Mouse (Mus musculus): ENCODE data around the gene Sestd1.

Sestd1 gene

GRCm38 (mm10) chr2:77206951-77207350 lies 73.4 kb downstream of the Sestd1 start:
- DNase-seq = no peak

- no peak for DNase-seq
Measured at GRCm38 (mm10) chr2:77203916-77204315, 76.5 kb downstream of the Sestd1 start.

- DNase-seq = no peak
Measured at GRCm38 (mm10) chr2:77201900-77202299, 78.5 kb downstream of the Sestd1 start.

GRCm38 (mm10) chr2:77200958-77201614 lies 79.3 kb downstream of the Sestd1 start:
- no peak for DNase-seq

DNA sequence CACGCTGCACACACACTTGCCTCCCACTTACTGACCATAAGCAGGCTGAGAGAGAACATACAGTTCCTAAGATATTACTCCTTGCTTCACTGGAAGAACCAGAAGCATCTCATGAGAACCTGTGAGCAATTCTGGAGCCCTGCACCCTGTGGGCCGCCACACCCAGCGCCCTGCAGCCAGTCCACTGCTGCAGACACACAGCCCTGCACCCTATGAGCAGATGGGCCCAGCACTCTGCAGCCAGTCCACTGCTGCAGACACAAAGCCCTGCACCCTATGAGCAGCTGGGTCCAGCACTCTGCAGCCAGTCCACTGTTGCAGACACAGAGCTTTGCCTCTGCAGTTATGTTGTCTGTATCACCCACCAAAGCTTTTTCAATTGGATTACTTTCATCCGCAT lies 80.0 kb downstream of the Sestd1 start:
- DNase-seq = no peak

DNA sequence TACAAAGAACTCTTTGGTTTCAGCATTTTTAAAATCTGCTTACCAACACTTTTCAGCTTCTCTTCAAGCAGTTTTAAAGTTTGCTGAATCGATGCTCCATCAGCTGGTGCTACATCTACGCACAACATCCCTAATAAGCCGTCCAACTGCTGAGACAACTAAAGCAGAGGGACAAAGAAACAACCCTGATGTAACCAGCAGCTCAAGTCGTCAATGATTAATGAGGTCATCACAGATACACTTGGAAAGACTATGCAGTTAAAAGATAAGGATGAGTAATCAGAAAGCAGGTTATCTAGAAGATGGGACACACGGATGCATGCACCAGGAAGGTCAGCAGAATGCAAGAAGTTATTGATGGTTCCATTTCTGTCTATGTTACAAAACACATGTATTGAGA lies 82.1 kb downstream of the Sestd1 start:
- no peak for DNase-seq

- no peak for DNase-seq
Measured at GRCm38 (mm10) chr2:77196819-77197218, 83.6 kb downstream of the Sestd1 start.

DNA sequence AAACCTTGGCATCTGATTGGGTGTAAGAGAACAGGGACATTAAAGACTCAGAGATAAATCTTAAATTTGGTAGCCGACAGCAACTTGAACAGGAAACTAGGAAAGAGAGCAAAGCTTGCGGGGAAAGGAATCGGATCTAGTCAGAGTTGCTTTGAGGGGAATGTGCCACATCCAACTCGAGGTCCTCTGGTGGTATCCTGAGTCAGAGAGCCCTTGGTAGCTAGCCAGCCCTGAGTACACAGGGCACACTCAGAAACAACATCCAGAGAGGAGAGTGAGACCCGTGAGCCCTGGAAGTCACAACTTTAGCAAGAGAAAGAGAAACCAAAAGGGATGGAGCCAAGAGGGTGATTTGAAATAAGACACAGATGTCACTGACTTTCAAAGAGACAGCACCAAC lies 85.3 kb downstream of the Sestd1 start:
- DNase-seq = no peak

DNA sequence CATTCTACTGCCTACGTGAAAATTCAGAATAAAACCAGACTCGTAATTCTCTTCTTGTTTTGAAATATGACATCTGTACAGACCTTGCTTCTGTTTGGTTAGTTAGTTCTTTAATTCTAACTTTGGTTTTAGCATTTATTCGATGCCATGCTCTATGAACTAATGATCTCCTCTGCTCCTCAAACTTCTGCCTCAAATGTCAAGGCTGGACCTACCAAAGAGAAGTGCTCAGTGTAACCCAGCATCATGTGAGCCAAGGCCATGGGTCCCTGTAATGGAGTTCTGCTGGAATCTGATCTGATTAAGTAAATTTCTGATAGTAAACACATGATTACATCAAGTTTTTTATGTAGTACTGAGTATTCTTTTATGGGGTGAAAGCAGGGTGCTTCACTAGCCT lies 88.6 kb downstream of the Sestd1 start:
- DNase-seq = no peak

GRCm38 (mm10) chr2:77190891-77191290 lies 89.5 kb downstream of the Sestd1 start:
- no peak for DNase-seq

DNA sequence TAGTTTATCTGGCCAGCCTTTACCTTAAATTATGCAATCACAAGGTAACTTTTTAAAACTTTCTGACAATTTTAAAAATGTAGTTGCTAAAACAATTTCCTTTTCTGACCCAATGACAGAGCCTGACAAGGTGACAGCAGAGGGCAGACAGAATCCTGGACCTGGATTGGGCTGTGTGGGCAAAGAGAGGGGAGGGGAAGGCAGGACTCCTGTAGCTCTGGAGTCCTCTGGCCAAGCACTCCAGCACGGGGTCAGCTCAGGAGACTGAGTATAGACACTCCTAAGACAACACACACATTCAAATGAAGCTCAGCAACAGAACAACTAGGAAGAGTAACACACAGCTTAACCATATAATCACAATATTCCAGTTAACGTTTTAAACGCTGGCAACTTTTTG lies 90.1 kb downstream of the Sestd1 start:
- no peak for DNase-seq

- no peak for DNase-seq
Measured at GRCm38 (mm10) chr2:77189671-77190070, 90.7 kb downstream of the Sestd1 start.

DNA sequence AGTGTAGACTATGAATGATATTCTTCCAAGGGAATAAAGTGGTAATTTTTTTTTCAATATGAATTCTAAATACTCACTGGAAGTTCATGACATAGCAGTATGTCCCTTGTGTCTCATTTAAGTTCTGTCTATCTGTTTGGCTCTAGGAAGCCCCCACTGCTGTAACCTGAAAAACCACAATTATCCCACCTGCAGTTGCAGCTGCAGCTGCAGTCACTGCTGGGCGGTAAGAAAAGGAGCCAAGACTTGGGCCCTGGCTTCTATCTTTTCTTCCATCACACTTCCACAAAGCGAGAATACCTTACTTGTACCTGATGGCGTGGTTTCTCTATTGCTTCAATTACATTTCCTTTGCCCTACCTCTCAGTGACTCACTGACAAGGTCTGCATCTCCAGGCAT lies 92.9 kb downstream of the Sestd1 start:
- peak; percentile 34 to 42 for DNase-seq

GRCm38 (mm10) chr2:77186912-77187311 lies 93.5 kb downstream of the Sestd1 start:
- no peak for DNase-seq

- no peak for DNase-seq
Measured at GRCm38 (mm10) chr2:77184049-77184571, 96.3 kb downstream of the Sestd1 start.

DNA sequence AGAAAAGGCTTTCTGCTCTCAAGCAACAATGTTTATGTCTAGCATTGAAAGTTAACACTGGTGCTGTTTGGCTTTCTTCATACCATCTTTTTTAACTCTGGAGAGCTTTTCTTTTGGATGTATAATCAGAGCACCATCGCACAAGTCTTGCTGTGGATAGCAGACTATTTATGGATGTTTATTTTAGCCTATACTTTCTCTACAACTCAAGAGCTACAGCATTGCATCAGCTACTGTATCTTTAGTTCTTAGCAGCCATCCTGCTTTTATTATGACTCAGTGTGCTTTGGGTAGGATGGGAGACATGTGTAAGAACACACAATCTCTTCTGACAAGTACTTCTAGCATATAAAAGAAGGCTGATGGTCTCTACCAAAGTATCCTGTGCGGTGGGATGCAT lies 96.7 kb downstream of the Sestd1 start:
- no peak for DNase-seq

DNA sequence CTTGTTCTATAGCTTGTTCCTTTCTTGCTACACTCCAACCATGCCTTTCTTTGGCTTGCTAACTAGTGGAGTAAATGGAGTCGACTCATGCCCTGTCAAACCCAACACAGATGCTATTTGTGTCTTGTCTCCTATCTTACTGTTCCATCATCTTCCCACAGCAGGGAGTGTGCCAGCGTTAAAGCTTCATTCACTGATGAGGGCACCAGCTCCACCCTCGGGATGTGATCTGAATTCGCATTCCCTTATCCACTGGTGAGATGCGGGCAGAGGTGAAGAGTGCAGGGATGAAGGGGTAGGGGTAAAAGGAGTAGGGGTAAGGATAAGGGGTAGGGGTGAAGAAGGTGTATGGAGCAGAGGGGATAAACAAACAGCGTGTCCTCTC lies 97.4 kb downstream of the Sestd1 start:
- DNase-seq = no peak

DNA sequence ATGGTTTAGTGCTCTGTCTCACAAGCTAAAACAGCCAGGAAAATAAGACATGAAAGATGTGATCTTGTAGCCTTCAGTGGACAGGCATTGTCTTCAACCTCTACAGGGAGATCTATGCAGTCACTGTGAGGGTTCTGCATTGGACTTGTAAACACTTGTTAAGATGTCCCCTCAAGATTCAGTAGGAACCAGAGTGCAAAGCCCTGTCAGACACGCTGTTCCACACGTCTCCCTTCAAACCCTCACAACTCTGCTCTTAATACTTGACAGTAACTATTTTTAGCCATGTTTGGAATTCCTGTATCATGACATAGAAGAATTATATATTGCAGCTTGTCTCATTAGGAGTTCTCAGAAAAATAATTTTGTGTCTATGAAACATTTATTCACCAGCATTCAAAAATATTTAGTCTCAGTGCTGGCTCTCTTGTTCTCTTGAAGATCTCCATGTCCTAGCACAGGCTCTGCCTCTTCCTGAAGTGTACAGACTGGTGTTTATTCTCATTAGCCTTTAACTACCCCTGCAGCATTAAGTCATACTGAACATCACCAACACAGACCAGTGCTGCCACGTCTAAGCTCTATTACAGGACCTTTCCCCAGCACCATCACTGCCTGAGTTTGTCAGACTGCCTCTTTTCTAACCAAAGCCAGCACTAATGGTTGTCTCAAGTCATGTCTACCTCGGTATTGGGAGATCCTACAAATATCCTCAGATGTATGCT lies 98.0 kb downstream of the Sestd1 start:
- no peak for DNase-seq

DNA sequence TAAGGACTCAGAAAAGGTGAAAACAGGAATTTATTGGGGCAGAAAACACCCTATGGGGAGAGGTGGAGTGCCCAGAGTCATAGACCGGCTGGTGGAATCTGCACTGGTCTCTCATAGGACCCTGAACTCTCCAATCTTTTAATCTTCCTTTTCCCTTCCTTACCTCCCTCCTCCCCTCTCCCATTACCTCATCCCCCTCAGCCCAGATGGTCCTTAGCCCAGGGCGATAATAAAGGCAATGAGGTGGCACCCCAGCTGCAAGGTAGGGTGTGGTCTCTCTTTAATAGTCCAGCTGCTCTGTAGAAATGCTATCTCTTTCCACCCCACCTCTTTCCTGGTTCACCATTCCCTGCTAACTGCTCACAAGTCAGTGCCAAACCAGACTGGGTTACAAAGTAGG lies 102.9 kb downstream of the Sestd1 start:
- no peak for DNase-seq

DNA sequence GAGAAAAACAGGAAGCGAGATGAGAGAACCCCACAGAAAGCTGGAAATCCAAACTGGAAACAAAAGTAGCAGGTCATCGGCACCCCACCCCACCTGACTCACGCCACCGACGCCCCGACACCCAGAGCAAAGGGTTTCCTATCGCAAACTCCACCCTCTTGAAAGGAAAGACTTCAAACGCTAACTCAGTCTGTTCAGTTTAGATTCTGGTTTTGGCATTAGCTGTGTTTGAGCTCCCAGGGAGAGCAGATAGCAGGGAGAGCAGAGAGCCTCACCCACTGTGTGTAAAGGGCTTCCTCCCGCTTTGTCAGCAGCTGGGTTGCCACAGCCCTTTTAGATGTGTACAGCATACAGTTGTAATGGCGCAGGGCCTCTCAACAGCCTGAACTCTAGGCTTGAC lies 104.0 kb downstream of the Sestd1 start:
- DNase-seq = peak in 1 of 2 experiments; percentile 30

DNA sequence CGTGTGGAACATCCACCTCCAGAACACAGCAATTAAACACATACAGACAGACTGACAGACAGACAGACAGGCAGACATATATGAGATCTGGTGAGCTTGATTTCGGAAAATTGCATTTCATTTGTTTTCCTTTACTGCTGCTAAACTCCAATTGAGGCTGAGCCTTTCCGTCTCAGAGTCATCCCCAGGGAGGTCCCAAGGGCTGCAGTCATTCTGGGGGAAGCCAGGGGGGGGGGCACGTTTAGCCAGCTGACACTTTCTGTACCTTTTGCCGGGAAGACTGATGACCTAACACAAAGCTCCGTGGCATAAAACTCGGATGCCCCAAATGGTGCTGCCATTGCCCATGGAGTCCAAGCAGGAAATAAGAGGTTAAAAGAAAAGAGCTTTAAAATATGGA lies 105.0 kb downstream of the Sestd1 start:
- DNase-seq = no peak

DNA sequence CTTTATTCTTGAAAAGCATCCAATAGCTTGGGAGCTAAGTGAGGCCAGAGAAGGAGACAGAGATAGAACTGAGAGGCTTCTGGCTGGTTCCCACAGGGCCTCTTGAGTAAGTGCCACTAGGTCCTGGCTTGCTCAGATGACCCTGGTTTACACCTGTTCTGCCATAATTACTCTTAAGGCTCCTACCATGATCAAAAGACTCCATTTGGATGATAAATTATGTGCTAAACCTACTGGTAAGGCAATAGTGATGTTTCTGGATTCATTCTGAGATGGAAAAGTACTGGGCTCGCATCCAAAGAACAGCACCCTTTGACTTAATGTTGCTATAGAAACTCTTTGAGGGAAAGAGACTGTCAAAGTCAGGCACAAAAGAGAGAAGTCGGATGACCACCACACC lies 106.1 kb downstream of the Sestd1 start:
- no peak for DNase-seq

- DNase-seq = no peak
Measured at GRCm38 (mm10) chr2:77173821-77174220, 106.6 kb downstream of the Sestd1 start.

DNA sequence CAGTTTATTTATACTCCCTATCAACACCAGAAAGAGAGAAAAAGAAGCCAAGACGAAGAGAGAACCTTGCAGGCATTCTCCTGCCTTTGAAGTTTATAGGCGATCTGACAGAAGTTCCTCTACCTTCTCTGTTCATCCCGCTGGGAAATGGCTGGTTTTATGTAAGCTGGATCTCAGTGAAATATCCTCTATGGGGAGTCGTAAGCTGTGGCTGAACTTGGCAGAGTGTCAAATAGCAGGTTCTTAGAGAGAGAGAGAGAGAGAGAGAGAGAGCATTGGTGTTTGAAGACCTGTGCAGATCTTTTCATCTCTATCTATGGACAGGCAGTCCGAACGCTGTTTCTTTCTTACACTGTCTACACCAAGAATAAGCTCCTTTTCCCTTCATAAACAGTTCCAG lies 107.0 kb downstream of the Sestd1 start:
- no peak for DNase-seq

GRCm38 (mm10) chr2:77172241-77172671 lies 108.1 kb downstream of the Sestd1 start:
- DNase-seq = no peak

Data from thymus, adult 18-20 months (tissue).